Mouse (Mus musculus) midbrain, embryonic 10.5 days (tissue): ENCODE results near the gene Arih2. TPM values are rescaled to one million over a fixed set of nuclear protein-coding genes. Genes with fewer than 3 reads are reported as not detected.

Experiments
- DNase-seq: peaks from one replicate; pipeline ENCODE4 v3.0.0-alpha.2; 2017; ENCODE audit warnings: low spot score
- H3K27ac ChIP-seq: fragments of 300-500 bp; sonication (generic); replicated peaks from 2 replicates; pipeline ENCODE4 v1.5.1; 2016; ENCODE audit warnings: mild to moderate bottlenecking
- H3K27me3 ChIP-seq: fragments of 300-500 bp; sonication (generic); 2 replicates; pipeline ENCODE4 v1.6.1; 2016; ENCODE audit warnings: low read depth, mild to moderate bottlenecking; ENCODE audit not compliant: poor library complexity, severe bottlenecking
- H3K36me3 ChIP-seq: fragments of 300-500 bp; sonication (generic); 2 replicates; pipeline ENCODE4 v1.6.1; 2016; ENCODE audit warnings: mild to moderate bottlenecking, moderate library complexity
- H3K4me1 ChIP-seq: fragments of 300-500 bp; sonication (generic); 2 replicates; pipeline ENCODE4 v1.6.1; 2016
- H3K4me3 ChIP-seq: fragments of 300-500 bp; sonication (generic); 2 replicates; pipeline ENCODE4 v1.5.1; 2016; ENCODE audit warnings: mild to moderate bottlenecking, moderate library complexity
- H3K9me3 ChIP-seq: fragments of 300-500 bp; sonication (generic); replicated peaks from 2 replicates; pipeline ENCODE4 v1.6.1; 2016; ENCODE audit warnings: mild to moderate bottlenecking
- WGBS: fragments of 180-500 bp; shearing (Covaris S2); methylation state at CpG from one replicate; pipeline ENCODE4 v1.1.7; 2016; 5-methylcytosine and 5-hydroxymethylcytosine counted together
- microRNA counts: library from miRNA; unstranded; fragments of <30 nt; microRNA quantifications from one replicate; lab custom pipeline; 2017
- microRNA-seq: library from miRNA; unstranded; fragments of <30 nt; microRNA quantifications from one replicate; pipeline ENCODE4, GENCODE M21; 2017
- polyA plus RNA-seq: library from polyadenylated mRNA; unstranded; fragments of >200 nt; fragmentation: Nextera tagmentation; extraction: Ambion mirVana; gene quantifications from 2 replicates; pipeline ENCODE4 v1.2.1, GENCODE M21; 2016

Gene Arih2
- polyA plus RNA-seq, 1 experiment from 2014 or later, result 66.8 TPM

- H3K36me3 ChIP-seq, result peaks cover 61% of the 10 kb centered on the region
- H3K4me1 ChIP-seq, result peaks cover 50% of the 10 kb centered on the region
- peak; percentile 13 for DNase-seq
- H3K27ac ChIP-seq, result no peak overlapping the region
- no peaks in the 10 kb centered on the region for H3K9me3 ChIP-seq
- WGBS, result 92% methylated on average over 8 of the region's 8 CpGs
- H3K27me3 ChIP-seq, result no peaks in the 10 kb centered on the region
- H3K4me3 ChIP-seq, result no peak overlapping the region
Measured at GRCm38 (mm10) chr9:108563671-108564070, 85.5 kb downstream of the Arih2 start.

DNA sequence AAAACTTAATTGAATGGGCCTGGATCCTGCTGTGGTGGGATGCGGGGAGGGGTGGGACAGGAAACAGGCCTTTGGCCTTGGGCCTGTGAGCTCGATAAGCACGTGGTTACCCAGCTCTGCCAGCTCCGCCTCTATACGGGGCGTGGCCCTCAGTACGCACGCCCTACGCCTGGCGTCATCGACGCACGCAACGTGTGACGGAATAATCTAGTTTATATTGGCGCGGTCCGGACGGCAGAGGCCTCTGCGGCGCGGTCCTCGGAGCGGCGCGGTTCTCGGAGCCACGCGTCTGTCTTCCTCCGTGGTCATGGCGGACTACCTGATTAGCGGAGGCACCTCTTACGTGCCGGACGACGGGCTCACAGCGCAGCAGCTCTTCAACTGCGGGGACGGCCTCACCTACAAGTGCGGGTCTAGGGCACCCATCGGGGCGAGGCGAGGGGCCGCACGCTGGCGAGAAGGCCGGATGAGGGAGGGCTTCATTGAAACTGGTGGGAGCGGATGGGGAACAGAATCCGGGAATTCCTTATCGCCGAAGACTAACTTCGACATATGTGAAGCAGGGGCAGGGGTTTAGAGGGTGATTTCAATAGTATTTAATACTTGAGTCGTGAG is 88.9 kb downstream of the Arih2 start, which contains the start of gene Impdh2:
Impdh2 (plus strand) TSS at position 60 of the 615 bp plus-strand sequence.
- peak within 1 kb of the TSS; percentile 87 for H3K27ac ChIP-seq
- H3K9me3 ChIP-seq, result no peaks in the 10 kb centered on the region
- peak; percentile 96 for DNase-seq
- WGBS, result under 1% methylated on average over 53 of the region's 53 CpGs
- peaks cover 21% of the 10 kb centered on the region for H3K4me1 ChIP-seq
- H3K4me3 ChIP-seq, result peak within 1 kb of the TSS; percentile 73
- H3K36me3 ChIP-seq, result peaks cover 86% of the 10 kb centered on the region
- H3K27me3 ChIP-seq, result no peaks in the 10 kb centered on the region

DNA sequence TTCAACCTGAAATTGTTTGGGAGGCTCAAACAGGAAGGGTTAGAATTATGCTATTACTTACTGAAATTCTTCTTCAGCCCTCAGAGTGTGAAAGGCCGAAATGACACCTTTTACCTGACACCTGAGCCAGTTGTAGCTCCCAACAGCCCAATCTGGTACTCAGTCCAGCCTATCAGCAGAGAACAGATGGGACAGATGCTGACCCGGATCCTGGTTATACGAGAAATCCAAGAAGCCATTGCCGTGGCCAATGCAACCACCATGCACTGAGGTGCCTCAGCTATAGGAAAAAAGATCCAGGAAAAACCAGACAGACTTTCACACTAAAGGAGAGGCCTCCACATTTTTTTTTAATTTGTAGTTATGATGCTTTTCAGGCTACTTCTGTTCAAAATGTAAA is 90.0 kb downstream of the Arih2 start:
- peak; percentile 10 for DNase-seq
- Histone ChIP-seq H3K9me3 (no peaks in the 10 kb centered on the region), H3K27ac (no peak overlapping the region), H3K4me1 (peaks cover 21% of the 10 kb centered on the region), H3K4me3 (no peak overlapping the region), H3K27me3 (no peaks in the 10 kb centered on the region), H3K36me3 (peaks cover 86% of the 10 kb centered on the region)
- WGBS, result 93% methylated on average over 4 of the region's 4 CpGs

MicroRNAs within 50 kb of the gene (microRNA counts, 519-probe panel; counts per million panel counts)
- microRNA mmu-miR-191 (lab: Ali Mortazavi, UCI), result 6,351 counts per million, percentile 58 among the panel's probes with 10 or more counts
- microRNA mmu-miR-425 (lab: Ali Mortazavi, UCI), result 5,065 counts per million, percentile 32 among the panel's probes with 10 or more counts

Small RNAs within 50 kb of the gene (microRNA-seq; reads per million reads assigned to microRNA genes)
- gene Gm24083 (not detected), gene Gm26298 (not detected), gene Mir191 (not detected), gene Mir425 (2,182 reads per million, percentile 83 among the genes with 10 or more reads in this experiment)

Other genes starting within 250 kb of the Arih2 start
- gene Ccdc36, start 220.9 kb downstream of the Arih2 start, polyA plus RNA-seq, result 0.81 and 1.1 TPM in 2 replicates
- gene BC048562, start 212.9 kb downstream of the Arih2 start, polyA plus RNA-seq, result not detected in 2 replicates
- gene Ccdc71, start 188.9 kb downstream of the Arih2 start, polyA plus RNA-seq, result 58.2 and 59.4 TPM in 2 replicates
- gene Klhdc8b, start 187.8 kb downstream of the Arih2 start, polyA plus RNA-seq, result 43.1 and 52.1 TPM in 2 replicates
- gene Lamb2, start 169.7 kb downstream of the Arih2 start, polyA plus RNA-seq, result 42.7 and 46.2 TPM in 2 replicates
- 79.4 and 91.6 TPM in 2 replicates for gene Usp19, start 158.8 kb downstream of the Arih2 start, polyA plus RNA-seq
- gene Qars, start 141.7 kb downstream of the Arih2 start, polyA plus RNA-seq, result 112 and 115 TPM in 2 replicates
- gene Qrich1, start 132.6 kb downstream of the Arih2 start, polyA plus RNA-seq, result 150 and 171 TPM in 2 replicates
- gene Impdh2, start 89.1 kb downstream of the Arih2 start, polyA plus RNA-seq, result 202 and 239 TPM in 2 replicates
- 47.0 and 50.0 TPM in 2 replicates for gene Ndufaf3, start 82.0 kb downstream of the Arih2 start, polyA plus RNA-seq
- 196 and 221 TPM in 2 replicates for gene Dalrd3, start 79.5 kb downstream of the Arih2 start, polyA plus RNA-seq
- gene Wdr6, start 70.6 kb downstream of the Arih2 start, polyA plus RNA-seq, result 195 and 250 TPM in 2 replicates
- gene P4htm, start 51.7 kb downstream of the Arih2 start, polyA plus RNA-seq, result 13.8 and 14.7 TPM in 2 replicates
- gene Slc25a20, start 12.7 kb upstream of the Arih2 start, polyA plus RNA-seq, result 34.5 and 36.2 TPM in 2 replicates
- gene Prkar2a, start 39.9 kb upstream of the Arih2 start, polyA plus RNA-seq, result 34.6 and 40.8 TPM in 2 replicates
- gene Ip6k2, start 134.4 kb upstream of the Arih2 start, polyA plus RNA-seq, result 89.0 and 105 TPM in 2 replicates
- 14.5 and 17.3 TPM in 2 replicates for gene Nckipsd, start 159.0 kb upstream of the Arih2 start, polyA plus RNA-seq
- 3.1 and 5.0 TPM in 2 replicates for gene Celsr3, start 176.9 kb upstream of the Arih2 start, polyA plus RNA-seq
- 9.5 and 12.5 TPM in 2 replicates for gene Slc26a6, start 203.9 kb upstream of the Arih2 start, polyA plus RNA-seq